Mouse (Mus musculus) embryonic facial prominence, embryonic 14.5 days (tissue): ENCODE measurements at regions not wholly inside any gene's neighbourhood (a gene's known extent, or its start where the extent isn't known, plus 50 kb on each side); places are given as distances from the start of the nearest gene placed in this dataset.

Experiments used
- ATAC-seq: fragments of 200-750 bp; cut with Nextera tagmentation; 2 replicates; pipeline ENCODE4 v1.8.0; 2017; ENCODE audit warnings: low read depth, moderate number of reproducible peaks, moderate TSS enrichment
- DNase-seq: peaks from one replicate; pipeline ENCODE4 v3.0.0-alpha.2; 2015; ENCODE audit warnings: low spot score
- H3K27ac ChIP-seq: fragments of 300-500 bp; sonication (generic); replicated peaks from 2 replicates; pipeline ENCODE4 v1.5.1; 2014; ENCODE audit warnings: low read depth, mild to moderate bottlenecking, low read length, moderate library complexity
- H3K27me3 ChIP-seq: fragments of 300-500 bp; sonication (generic); replicated peaks from 2 replicates; pipeline ENCODE4 v1.6.1; 2014; ENCODE audit warnings: low read length; ENCODE audit not compliant: control insufficient read depth, insufficient read depth
- H3K36me3 ChIP-seq: fragments of 300-500 bp; sonication (generic); 2 replicates; pipeline ENCODE4 v1.6.1; 2014; ENCODE audit warnings: low read length, mixed read lengths; ENCODE audit not compliant: control insufficient read depth, insufficient read depth
- H3K4me1 ChIP-seq: fragments of 300-500 bp; sonication (generic); 2 replicates; pipeline ENCODE4 v1.6.1; 2014; ENCODE audit warnings: antibody characterized with exemption, low read length; ENCODE audit not compliant: control insufficient read depth, insufficient read depth
- H3K4me2 ChIP-seq: fragments of 300-500 bp; sonication (generic); 2 replicates; pipeline ENCODE4 v1.6.1; 2014; ENCODE audit warnings: low read depth, mild to moderate bottlenecking, low read length, moderate library complexity, mixed read lengths
- H3K4me3 ChIP-seq: fragments of 300-500 bp; sonication (generic); 2 replicates; pipeline ENCODE4 v1.5.1; 2014; ENCODE audit warnings: low read depth, mild to moderate bottlenecking, low read length
- H3K9ac ChIP-seq: fragments of 300-500 bp; sonication (generic); 2 replicates; pipeline ENCODE4 v1.6.1; 2014; ENCODE audit warnings: low read depth, mild to moderate bottlenecking, low read length, moderate library complexity, mixed read lengths
- H3K9me3 ChIP-seq: fragments of 300-500 bp; sonication (generic); 2 replicates; pipeline ENCODE4 v1.6.1; 2016; ENCODE audit warnings: low read length; ENCODE audit not compliant: control insufficient read depth

DNA sequence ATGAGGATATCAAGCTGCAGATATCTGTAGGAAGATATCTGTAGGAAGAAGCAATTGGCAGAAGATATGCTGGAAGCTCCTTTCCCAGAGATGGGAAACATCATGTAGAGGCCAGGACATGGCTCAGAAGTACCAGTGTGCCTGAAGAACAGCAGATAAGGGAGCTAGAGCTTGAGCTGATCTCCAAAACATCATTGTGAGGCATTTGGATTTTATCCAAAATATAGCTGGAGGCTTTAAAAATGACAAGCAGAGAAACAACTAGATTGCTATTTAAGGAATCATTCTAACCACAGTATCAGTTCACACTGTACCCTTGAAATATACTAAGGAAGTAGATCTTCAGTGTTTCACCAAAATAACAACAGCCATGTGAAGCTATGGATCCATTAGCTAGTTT is 81.5 kb downstream of the Uchl5 start:
- no peak overlapping the region for H3K4me2 ChIP-seq
- no peaks in the 10 kb centered on the region for H3K9me3 ChIP-seq
- no peak overlapping the region for H3K4me3 ChIP-seq
- no peaks in the 10 kb centered on the region for H3K27me3 ChIP-seq
- H3K4me1 ChIP-seq: no peaks in the 10 kb centered on the region
- H3K9ac ChIP-seq: no peak overlapping the region
- no peak overlapping the region for H3K27ac ChIP-seq
- no peak for ATAC-seq
- DNase-seq: no peak
- no peaks in the 10 kb centered on the region for H3K36me3 ChIP-seq
